Mouse (Mus musculus) heart, embryonic 16.5 days (tissue): ENCODE results near the gene Dis3l. TPM values are rescaled to one million over a fixed set of nuclear protein-coding genes. Genes with fewer than 3 reads are reported as not detected.
"Not testable (repeated sequence)": the region's sequence is repeated elsewhere in the genome, so short reads cannot be mapped to it uniquely, and the experiment has no call there.

ENCODE experiments used
- ATAC-seq: fragments of 200-750 bp; cut with Nextera tagmentation; replicated peaks from 2 replicates; pipeline ENCODE4 v1.8.0; 2017; ENCODE audit warnings: moderate number of reproducible peaks; ENCODE audit not compliant: insufficient read depth, low FRiP score; ENCODE audit errors: extremely low read depth
- H3K27ac ChIP-seq: fragments of 300-500 bp; sonication (generic); 2 replicates; pipeline ENCODE4 v1.5.1; 2014; ENCODE audit warnings: mild to moderate bottlenecking, low read length, control low read depth, moderate library complexity
- H3K27me3 ChIP-seq: fragments of 300-500 bp; sonication (generic); 2 replicates; pipeline ENCODE4 v1.6.1; 2014; ENCODE audit warnings: low read length, mixed read lengths; ENCODE audit not compliant: control insufficient read depth, insufficient read depth
- H3K36me3 ChIP-seq: fragments of 300-500 bp; sonication (generic); 2 replicates; pipeline ENCODE4 v1.6.1; 2014; ENCODE audit not compliant: control insufficient read depth, insufficient read depth
- H3K4me1 ChIP-seq: fragments of 300-500 bp; sonication (generic); 2 replicates; pipeline ENCODE4 v1.6.1; 2014; ENCODE audit warnings: low read length, mixed read lengths; ENCODE audit not compliant: control insufficient read depth, insufficient read depth
- H3K4me2 ChIP-seq: fragments of 300-500 bp; sonication (generic); 2 replicates; pipeline ENCODE4 v1.6.1; 2014; ENCODE audit warnings: low read depth, mild to moderate bottlenecking, control low read depth, low read length
- H3K4me3 ChIP-seq: fragments of 300-500 bp; sonication (generic); 2 replicates; pipeline ENCODE4 v1.5.1; 2014; ENCODE audit warnings: mild to moderate bottlenecking, control low read depth, low read length
- H3K9ac ChIP-seq: fragments of 300-500 bp; sonication (generic); 2 replicates; pipeline ENCODE4 v1.6.1; 2014; ENCODE audit warnings: low read length, control low read depth
- H3K9me3 ChIP-seq: fragments of 300-500 bp; sonication (generic); replicated peaks from 2 replicates; pipeline ENCODE4 v1.6.1; 2016; ENCODE audit warnings: low read length; ENCODE audit not compliant: control insufficient read depth
- WGBS: fragments of 180-500 bp; shearing (Covaris S2); extraction: QIAGEN DNeasy Blood & Tissue Kit; methylation state at CpG from one replicate; pipeline ENCODE4 v1.1.7; 2014; 5-methylcytosine and 5-hydroxymethylcytosine counted together
- polyA plus RNA-seq: library from polyadenylated mRNA; unstranded; fragments of >200 nt; fragmentation: Nextera tagmentation; extraction: Ambion mirVana; gene quantifications from 2 replicates; pipeline ENCODE4 v1.2.1, GENCODE M21; 2015

The Dis3l gene
- polyA plus RNA-seq, 1 experiment from 2014 or later = 21.2 TPM

DNA sequence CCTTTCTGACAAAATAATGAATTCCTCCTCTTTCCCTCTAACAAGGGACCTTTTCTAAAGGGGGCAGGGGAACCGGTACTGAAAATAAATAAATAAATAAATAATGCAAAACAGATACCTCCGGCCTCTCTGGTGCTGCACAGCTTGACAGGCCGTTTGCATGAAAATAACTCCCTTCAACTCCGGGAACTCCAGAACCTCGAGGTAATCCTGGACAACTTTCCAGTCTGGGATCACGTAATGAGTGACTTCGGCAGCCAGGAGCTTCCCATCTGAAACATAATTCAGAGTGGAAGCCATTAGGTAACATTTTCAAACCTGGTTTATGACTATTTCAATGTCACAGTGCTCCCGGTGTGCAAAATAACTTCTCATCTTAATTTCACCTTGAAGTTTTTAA, 1.7 kb downstream of the Dis3l start:
- no peak for ATAC-seq
- Histone ChIP-seq H3K27ac (peak overlapping the region; percentile 100), H3K4me1 (peaks cover 16% of the 10 kb centered on the region), H3K9ac (peak overlapping the region; percentile 100; the same call in 1 of the 2 replicates), H3K9me3 (no peaks in the 10 kb centered on the region), H3K4me3 (peak overlapping the region; percentile 81), H3K27me3 (no peaks in the 10 kb centered on the region), H3K36me3 (peaks cover 4% of the 10 kb centered on the region; the same call in 1 of the 2 replicates), H3K4me2 (peak overlapping the region; percentile 93)
- WGBS = 45% methylated on average over 8 of the region's 8 CpGs

DNA sequence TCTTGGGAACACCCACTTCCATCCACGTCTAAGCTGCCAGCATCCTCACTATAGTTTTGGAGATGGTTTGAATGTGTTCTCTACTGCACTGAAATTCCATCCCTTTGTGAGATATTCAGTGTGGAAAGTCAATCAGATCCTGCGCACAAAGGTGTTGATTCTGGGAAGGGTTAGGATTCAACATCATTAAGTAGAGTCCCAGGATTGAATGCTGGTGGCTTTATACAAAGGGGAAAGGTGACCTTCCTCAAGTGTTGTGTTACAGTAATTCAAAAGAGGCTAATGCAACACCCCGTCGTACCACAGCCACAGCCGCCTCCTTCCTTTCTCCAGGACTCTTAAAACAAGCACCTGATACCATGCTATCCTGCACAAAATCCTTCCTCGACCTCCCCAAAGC, 5.3 kb downstream of the Dis3l start:
- H3K4me3 ChIP-seq = no peak overlapping the region
- no peak overlapping the region for H3K4me2 ChIP-seq
- peaks cover 4% of the 10 kb centered on the region; the same call in 1 of the 2 replicates for H3K36me3 ChIP-seq
- H3K4me1 ChIP-seq = peaks cover 10% of the 10 kb centered on the region
- H3K9me3 ChIP-seq = no peaks in the 10 kb centered on the region
- WGBS = 85% methylated on average over 6 of the region's 6 CpGs
- ATAC-seq = no peak
- no peaks in the 10 kb centered on the region for H3K27me3 ChIP-seq
- H3K27ac ChIP-seq = no peak overlapping the region
- no peak overlapping the region for H3K9ac ChIP-seq

DNA sequence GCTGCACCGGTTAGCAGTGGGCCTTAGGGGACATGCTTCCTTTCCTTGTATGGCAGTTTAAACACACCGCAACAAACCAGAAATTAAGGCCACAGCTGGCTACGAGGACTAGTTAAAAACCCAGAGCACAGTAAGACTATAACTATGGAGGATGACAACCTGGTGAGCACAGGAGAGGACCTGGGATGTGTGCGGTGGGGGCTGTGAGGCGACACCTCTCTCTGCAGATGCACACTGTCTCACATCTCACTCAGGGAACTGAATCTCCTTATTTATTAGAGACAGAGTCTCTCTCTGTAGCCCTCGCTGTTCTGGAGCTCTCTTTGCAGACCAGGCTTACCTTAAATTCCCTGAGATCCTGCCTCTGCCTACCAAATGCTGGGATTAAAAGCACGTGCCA, 17.1 kb downstream of the Dis3l start:
- Histone ChIP-seq H3K9me3 (no peaks in the 10 kb centered on the region), H3K4me1 (no peaks in the 10 kb centered on the region), H3K36me3 (peaks cover 36% of the 10 kb centered on the region; the same call in 1 of the 2 replicates), H3K4me2 (no peak overlapping the region), H3K27me3 (no peaks in the 10 kb centered on the region), H3K4me3 (no peak overlapping the region), H3K9ac (no peak overlapping the region), H3K27ac (no peak overlapping the region)
- ATAC-seq = no peak
- WGBS = 91% methylated on average over 7 of the region's 7 CpGs

DNA sequence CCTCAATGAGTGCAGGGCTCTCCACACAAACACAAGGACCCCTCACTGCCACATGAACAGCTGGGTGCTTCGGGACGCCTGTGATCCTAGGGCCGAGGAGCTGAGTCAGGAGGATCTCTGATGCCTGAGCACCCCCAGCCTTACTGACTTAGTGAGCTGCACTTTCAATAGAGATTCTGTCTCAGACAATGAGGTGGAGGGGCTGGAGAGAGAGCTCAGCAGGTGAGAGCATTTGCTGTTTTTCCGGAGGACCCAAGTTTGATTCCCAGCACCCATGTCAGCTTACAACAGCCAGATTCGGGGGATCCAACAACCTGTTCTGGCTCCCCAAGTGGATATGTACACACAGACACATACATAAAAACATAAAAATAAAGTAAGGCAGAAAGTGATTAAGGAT, 24.1 kb downstream of the Dis3l start:
- Histone ChIP-seq H3K4me1 (no peaks in the 10 kb centered on the region), H3K9ac (no peak overlapping the region), H3K36me3 (peaks cover 34% of the 10 kb centered on the region), H3K9me3 (no peaks in the 10 kb centered on the region), H3K27me3 (no peaks in the 10 kb centered on the region), H3K4me2 (no peak overlapping the region), H3K4me3 (no peak overlapping the region), H3K27ac (no peak overlapping the region)
- no peak for ATAC-seq
- WGBS = 97% methylated on average over 5 of the region's 5 CpGs

DNA sequence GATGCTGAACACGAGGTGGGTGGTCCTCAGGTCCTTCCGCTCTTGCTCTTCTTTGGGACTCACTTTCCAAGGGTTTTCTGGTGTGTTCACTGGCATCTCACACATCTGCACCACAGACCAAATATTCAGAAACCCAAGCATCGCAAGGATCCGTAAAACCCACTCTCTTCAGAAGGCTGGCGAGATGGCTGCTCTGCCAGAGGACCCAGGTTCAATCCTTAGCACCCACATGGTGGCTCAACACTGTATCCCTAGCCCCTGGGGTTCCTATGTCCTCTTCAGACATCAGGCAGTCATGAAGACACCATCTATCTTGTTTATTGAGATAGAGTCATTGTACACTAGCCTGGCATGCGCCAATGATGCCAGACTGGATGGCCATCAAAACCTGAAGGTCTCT, 26.4 kb downstream of the Dis3l start:
- Histone ChIP-seq H3K27ac (no peak overlapping the region), H3K9me3 (no peaks in the 10 kb centered on the region), H3K4me3 (no peak overlapping the region), H3K36me3 (peaks cover 22% of the 10 kb centered on the region), H3K9ac (no peak overlapping the region), H3K4me1 (no peaks in the 10 kb centered on the region), H3K4me2 (no peak overlapping the region), H3K27me3 (no peaks in the 10 kb centered on the region)
- WGBS = 94% methylated on average over 6 of the region's 6 CpGs
- no peak for ATAC-seq

DNA sequence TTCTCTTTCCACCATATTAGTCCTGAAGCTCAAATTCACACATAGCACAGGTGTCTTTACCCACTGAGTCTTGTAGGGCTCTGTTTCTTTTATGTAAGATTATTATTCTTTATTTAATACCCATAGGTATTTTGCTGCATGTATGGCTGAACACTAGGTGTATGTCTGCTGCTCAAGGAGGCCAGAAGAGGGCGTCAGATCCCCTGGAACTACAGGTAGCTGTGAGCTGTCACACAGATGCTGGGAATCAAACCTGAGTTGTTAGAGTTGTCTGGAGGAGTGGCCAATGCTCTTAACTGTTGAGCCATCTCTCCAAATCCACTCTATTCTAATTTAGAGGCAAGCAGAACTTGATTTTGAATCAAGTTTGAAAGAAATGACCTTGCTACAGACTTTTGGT, 29.0 kb downstream of the Dis3l start:
- Histone ChIP-seq H3K4me1 (no peaks in the 10 kb centered on the region), H3K4me3 (no peak overlapping the region), H3K36me3 (peaks cover 17% of the 10 kb centered on the region), H3K9me3 (no peaks in the 10 kb centered on the region), H3K4me2 (no peak overlapping the region), H3K27me3 (no peaks in the 10 kb centered on the region), H3K27ac (no peak overlapping the region), H3K9ac (no peak overlapping the region)
- ATAC-seq = no peak
- WGBS = 41% methylated on average over 1 of the region's 1 CpGs

DNA sequence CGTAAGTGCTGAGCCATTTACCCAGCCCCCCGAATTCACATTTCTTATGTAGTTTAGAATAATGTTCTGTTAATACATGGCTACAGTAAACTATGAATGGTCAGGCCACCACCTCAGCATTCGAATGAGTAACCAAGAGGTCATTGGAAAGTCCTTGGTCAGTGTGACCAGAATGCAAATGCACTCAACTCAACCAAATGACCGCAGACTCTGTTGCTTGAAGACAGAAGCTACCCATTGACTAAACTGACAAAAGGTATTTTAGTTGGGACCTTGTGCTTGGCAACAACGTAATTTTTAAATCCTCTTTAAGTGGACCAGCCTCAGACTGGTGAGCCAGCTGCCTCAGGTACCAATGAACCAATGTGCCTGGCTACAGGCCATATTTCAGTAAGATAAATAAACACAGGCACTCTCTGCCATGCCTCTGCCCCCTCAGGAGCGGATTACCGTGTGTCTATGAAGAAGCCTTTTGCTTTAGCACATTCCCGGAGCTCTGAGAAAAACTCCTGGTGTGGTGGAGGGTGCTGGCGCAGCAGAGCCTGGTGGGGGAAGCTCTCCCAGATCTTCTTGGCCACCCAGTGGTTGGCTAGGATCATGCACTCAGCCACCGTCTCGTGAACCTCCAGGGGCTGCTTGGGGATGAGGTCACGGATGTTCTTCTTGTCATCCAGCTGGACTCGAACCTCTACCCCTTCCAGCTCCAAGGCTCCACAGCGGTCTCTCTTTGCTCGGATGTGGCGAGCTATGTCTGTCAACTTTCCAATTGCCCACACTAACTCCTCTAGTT, 29.9 kb downstream of the Dis3l start:
- Histone ChIP-seq H3K9ac (no peak overlapping the region), H3K4me3 (no peak overlapping the region), H3K36me3 (peaks cover 18% of the 10 kb centered on the region), H3K27ac (no peak overlapping the region), H3K4me2 (no peak overlapping the region), H3K9me3 (no peaks in the 10 kb centered on the region), H3K27me3 (no peaks in the 10 kb centered on the region), H3K4me1 (no peaks in the 10 kb centered on the region)
- ATAC-seq = no peak
- WGBS = 69% methylated on average over 16 of the region's 16 CpGs

DNA sequence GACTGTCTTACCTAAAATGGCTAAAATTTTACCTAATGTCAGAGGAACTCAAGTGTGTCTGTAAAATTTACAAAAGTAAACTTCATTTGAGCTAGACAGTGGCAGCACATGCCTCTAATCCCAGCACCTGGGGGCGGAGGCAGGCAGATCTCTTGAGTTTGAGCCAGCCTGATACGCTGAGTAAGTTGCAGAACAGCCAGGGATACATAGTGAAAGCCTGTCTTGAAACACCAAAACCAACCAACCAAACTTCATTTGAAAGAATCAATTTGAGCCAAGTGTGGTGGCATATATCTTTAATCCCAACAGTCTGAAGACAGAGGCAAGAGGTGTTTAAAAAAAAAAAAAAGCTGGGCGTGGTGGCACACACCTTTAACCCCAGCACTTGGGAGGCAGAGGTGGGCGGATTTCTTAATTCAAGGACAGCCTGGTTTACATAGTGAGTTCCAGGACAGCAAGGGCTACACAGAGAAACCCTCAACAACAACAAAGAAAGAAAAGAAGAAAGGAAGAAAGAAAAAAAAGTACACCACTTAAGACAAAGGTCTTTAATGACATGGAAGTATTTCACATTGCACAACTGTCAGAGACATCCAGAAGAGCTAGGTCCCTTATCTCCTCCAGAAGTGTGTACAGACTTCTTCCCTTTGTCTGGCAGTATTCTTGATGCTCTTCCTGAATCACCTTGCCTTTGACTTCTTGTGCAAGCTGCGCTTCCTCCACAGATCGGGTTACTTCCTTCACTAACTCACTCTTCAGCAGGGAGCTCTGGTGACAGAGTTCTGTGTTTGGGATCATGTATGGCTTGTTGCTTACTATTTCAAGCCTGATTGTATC, 34.4 kb downstream of the Dis3l start:
- Histone ChIP-seq H3K36me3 (peaks cover 29% of the 10 kb centered on the region), H3K9ac (no peak overlapping the region), H3K4me2 (no peak overlapping the region), H3K27me3 (no peaks in the 10 kb centered on the region), H3K27ac (no peak overlapping the region), H3K4me3 (no peak overlapping the region), H3K9me3 (no peaks in the 10 kb centered on the region), H3K4me1 (no peaks in the 10 kb centered on the region)
- 81% methylated on average over 6 of the region's 6 CpGs for WGBS
- no peak for ATAC-seq

DNA sequence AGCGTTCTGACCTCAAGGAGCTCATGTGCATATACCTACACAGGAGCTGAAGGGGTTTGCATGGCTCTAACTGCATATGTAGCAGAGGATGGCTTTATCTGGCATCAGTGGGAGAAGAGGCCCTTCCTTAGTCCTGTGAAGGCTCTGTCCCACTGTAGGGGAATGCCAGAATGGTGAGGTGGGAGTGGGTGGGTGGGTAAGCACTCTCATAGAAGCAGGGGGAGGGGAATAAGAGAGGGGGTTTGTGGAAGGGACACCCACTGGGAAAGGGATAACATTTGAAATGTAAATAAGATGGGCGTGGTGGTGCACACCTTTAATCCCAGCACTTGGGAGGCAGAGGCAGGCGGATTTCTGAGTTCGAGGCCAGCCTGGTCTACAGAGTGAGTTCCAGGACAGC, 38.0 kb downstream of the Dis3l start:
- H3K4me2 ChIP-seq, H3K9ac ChIP-seq, H3K4me1 ChIP-seq, H3K27ac ChIP-seq, ATAC-seq, H3K4me3 ChIP-seq, H3K9me3 ChIP-seq, H3K27me3 ChIP-seq: not testable (repeated sequence)
- H3K36me3 ChIP-seq = peaks cover 34% of the 10 kb centered on the region
- WGBS = 91% methylated on average over 4 of the region's 4 CpGs
